Mouse (Mus musculus) hindbrain, embryonic 11.5 days (tissue): ENCODE results near the gene Insc. TPM values are rescaled to one million over a fixed set of nuclear protein-coding genes. Genes with fewer than 3 reads are reported as not detected.

Source experiments
- ATAC-seq: fragments of 200-750 bp; cut with Nextera tagmentation; 2 replicates; pipeline ENCODE4 v1.8.0; 2017; ENCODE audit warnings: mild to moderate bottlenecking, moderate TSS enrichment, moderate library complexity; ENCODE audit not compliant: low FRiP score
- DNase-seq: peaks from one replicate; pipeline ENCODE4 v3.0.0-alpha.2; 2015; ENCODE audit warnings: low spot score
- H3K27ac ChIP-seq: fragments of 300-500 bp; sonication (generic); 2 replicates; pipeline ENCODE4 v1.5.1; 2014; ENCODE audit warnings: mild to moderate bottlenecking, low read depth, low read length
- H3K27me3 ChIP-seq: fragments of 300-500 bp; sonication (generic); 2 replicates; pipeline ENCODE4 v1.6.1; 2014; ENCODE audit warnings: mild to moderate bottlenecking, low read length, moderate library complexity, mixed read lengths; ENCODE audit not compliant: control insufficient read depth, insufficient read depth
- H3K36me3 ChIP-seq: fragments of 300-500 bp; sonication (generic); 2 replicates; pipeline ENCODE4 v1.6.1; 2014; ENCODE audit warnings: mild to moderate bottlenecking, low read length, moderate library complexity, mixed read lengths; ENCODE audit not compliant: control insufficient read depth, insufficient read depth
- H3K4me1 ChIP-seq: fragments of 300-500 bp; sonication (generic); replicated peaks from 2 replicates; pipeline ENCODE4 v1.6.1; 2014; ENCODE audit warnings: low read length, mixed read lengths; ENCODE audit not compliant: control insufficient read depth, insufficient read depth
- H3K4me2 ChIP-seq: fragments of 300-500 bp; sonication (generic); replicated peaks from 2 replicates; pipeline ENCODE4 v1.6.1; 2014; ENCODE audit warnings: mild to moderate bottlenecking, low read depth, low read length
- H3K4me3 ChIP-seq: fragments of 300-500 bp; sonication (generic); 2 replicates; pipeline ENCODE4 v1.5.1; 2014; ENCODE audit warnings: low read depth, low read length
- H3K9ac ChIP-seq: fragments of 300-500 bp; sonication (generic); 2 replicates; pipeline ENCODE4 v1.6.1; 2014; ENCODE audit warnings: low read depth, low read length
- H3K9me3 ChIP-seq: fragments of 300-500 bp; sonication (generic); 2 replicates; pipeline ENCODE4 v1.6.1; 2016; ENCODE audit warnings: low read length; ENCODE audit not compliant: control insufficient read depth
- WGBS: fragments of 180-500 bp; shearing (Covaris S2); extraction: QIAGEN DNeasy Blood & Tissue Kit; methylation state at CpG from one replicate; pipeline ENCODE4 v1.1.7; 2014; 5-methylcytosine and 5-hydroxymethylcytosine counted together
- polyA plus RNA-seq: library from polyadenylated mRNA; unstranded; fragments of >200 nt; fragmentation: Nextera tagmentation; extraction: Ambion mirVana; gene quantifications from 2 replicates; pipeline ENCODE4 v1.2.1, GENCODE M21; 2014

Gene Insc
- polyA plus RNA-seq, 1 experiment from 2014 or later = 7.5 TPM

DNA sequence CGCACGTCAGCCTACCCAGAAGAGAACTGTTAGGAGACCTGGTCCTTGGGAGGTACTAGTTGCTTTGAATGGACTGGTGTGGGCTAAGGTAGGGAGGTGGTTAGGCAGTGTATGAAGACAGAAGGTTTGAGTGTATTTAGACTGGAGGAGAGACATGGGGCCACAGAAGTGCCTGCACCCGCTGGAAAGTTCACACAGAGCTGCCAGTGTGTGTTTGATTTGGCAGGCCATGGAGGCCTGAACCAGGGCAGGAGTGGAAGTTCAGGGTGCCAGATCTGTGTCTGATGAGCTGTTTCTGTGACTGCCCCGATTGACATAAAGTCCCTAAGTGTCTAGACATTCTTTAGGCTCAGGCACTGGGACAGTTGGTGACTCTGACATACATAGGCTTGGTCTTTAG is 25.5 kb downstream of the Insc start:
- WGBS = 79% methylated on average over 4 of the region's 4 CpGs
- ATAC-seq = no peak
- no peaks in the 10 kb centered on the region for H3K36me3 ChIP-seq

DNA sequence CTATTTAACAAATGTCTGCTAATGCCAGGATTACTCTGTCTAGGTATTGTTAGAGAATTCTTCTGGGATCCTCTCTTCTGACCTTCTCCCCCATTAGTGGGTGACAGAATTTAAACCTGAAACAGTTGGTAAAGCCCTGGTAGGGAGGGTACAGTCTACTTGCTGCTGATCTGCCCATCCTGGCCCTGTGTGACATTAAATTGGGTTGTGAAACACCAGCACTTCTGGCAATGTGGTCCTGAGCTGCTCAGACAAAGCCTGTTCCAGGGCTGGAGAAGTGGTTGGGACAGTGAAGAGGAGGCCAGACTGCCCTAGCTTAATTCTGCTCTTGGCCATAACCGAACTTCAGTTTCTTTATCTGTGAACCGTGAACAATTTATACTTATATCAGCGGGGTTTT is 27.1 kb downstream of the Insc start:
- no peak overlapping the region for H3K4me2 ChIP-seq
- H3K9me3 ChIP-seq = no peaks in the 10 kb centered on the region
- H3K27me3 ChIP-seq = no peaks in the 10 kb centered on the region
- no peak overlapping the region for H3K4me3 ChIP-seq
- 89% methylated on average over 3 of the region's 3 CpGs for WGBS
- no peaks in the 10 kb centered on the region for H3K36me3 ChIP-seq
- DNase-seq (no peak), ATAC-seq (no peak)
- H3K27ac ChIP-seq = no peak overlapping the region
- H3K4me1 ChIP-seq = no peaks in the 10 kb centered on the region
- no peak overlapping the region for H3K9ac ChIP-seq

More for the DNA sequence above, 25.5 kb downstream of the Insc start:
- Histone ChIP-seq H3K4me1 (no peaks in the 10 kb centered on the region), H3K4me2 (no peak overlapping the region), H3K27ac (no peak overlapping the region), H3K9me3 (no peaks in the 10 kb centered on the region), H3K27me3 (no peaks in the 10 kb centered on the region), H3K4me3 (no peak overlapping the region), H3K9ac (no peak overlapping the region)
- DNase-seq = no peak

DNA sequence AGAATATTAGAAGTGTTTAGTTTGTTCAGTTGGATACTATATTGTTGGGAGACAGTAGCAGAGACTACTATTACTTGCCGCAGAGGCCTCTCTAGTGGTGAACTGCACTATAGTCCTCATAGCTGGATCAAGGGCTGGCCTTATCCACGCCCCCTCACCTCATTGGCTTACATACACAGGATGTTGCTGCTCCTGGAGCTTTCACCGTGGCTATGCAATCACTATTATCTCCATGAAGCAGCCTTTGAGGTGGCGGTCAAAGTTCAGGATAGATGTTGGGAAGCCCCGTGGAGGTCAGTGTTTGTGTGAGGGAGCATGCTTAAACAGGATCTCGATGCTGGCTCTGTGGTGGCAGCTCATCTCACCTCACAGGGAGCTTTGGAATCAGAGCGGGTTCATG is 28.3 kb downstream of the Insc start:
- Histone ChIP-seq H3K4me2 (no peak overlapping the region), H3K27ac (no peak overlapping the region), H3K4me1 (no peaks in the 10 kb centered on the region), H3K36me3 (no peaks in the 10 kb centered on the region), H3K4me3 (no peak overlapping the region), H3K9me3 (no peaks in the 10 kb centered on the region), H3K27me3 (no peaks in the 10 kb centered on the region), H3K9ac (no peak overlapping the region)
- no peak for DNase-seq
- no peak for ATAC-seq
- 77% methylated on average over 7 of the region's 7 CpGs for WGBS

DNA sequence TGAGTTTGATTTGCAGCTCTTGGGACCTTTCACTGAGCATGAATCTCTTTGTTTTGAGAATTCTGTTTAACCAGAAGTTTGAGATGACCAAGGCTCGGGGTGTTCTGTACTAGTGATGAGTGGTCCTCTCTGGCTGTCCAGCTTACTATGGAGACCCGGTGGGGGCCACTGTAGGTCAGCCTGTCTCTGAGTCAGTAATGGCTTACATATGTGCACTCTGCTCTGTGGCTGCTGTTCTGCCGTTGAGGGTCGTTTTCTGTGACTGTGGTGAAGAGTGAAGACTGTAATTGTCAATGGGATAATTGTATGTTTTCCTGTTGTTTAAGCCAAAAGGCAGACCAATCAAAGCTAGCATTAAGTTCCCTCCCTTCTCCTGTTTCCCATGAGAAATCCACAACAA is 30.3 kb downstream of the Insc start:
- H3K9me3 ChIP-seq = no peaks in the 10 kb centered on the region
- 62% methylated on average over 4 of the region's 4 CpGs for WGBS

DNA sequence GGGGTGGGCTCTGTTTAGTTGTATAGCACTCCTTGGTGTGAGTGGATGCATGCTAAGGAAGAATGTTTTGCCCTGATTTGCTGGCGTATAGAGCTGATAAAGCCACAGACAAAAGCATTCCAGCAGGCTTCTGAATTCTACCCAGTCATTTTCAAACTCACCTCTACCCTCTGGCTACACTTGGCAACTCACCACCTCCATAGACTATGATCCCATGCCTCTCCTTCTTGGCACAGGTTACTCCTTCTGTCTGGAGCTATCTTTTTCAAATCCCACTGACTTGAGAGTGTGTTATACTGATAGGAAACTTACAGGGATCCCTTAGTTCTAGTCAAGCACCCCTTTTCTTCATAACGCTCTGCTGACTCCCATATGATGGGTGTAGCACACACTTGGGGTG is 32.4 kb downstream of the Insc start:
- DNase-seq = no peak
- 94% methylated on average over 2 of the region's 2 CpGs for WGBS
- H3K4me1 ChIP-seq = no peaks in the 10 kb centered on the region

More for the DNA sequence above, 30.3 kb downstream of the Insc start:
- ATAC-seq = no peak
- H3K36me3 ChIP-seq = no peaks in the 10 kb centered on the region
- no peaks in the 10 kb centered on the region for H3K27me3 ChIP-seq
- no peak overlapping the region for H3K4me3 ChIP-seq
- no peak overlapping the region for H3K27ac ChIP-seq
- no peak overlapping the region for H3K4me2 ChIP-seq
- no peak for DNase-seq
- H3K9ac ChIP-seq = no peak overlapping the region
- H3K4me1 ChIP-seq = no peaks in the 10 kb centered on the region

DNA sequence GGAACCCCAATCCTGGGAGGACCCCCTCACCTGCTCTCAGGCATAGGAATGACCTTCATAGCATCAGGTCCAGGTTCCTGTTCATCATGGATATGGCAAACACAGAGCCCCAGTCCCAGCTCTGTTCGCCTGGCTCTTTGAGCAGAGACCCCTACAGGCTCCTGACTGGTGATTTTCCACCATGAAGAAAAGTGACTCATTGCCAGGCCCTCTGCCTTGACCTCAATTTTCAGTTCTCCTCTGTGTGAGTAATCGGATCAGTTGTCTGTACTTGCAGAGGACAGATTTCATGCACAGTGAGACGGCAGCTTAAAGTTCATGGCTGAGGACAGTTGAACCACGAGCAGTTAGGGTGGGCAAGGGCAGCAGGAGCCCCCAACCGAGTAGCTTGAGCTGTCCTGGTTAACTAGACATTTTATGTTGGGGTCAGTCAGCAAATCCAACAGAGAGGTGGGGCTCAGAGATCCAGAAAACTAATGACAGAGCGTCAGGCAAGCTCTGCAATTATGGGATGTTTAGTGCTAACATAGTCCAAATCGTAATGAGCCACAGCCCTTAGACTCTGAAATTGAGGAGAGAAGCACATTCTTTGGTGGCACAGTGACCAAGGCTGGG is 34.8 kb downstream of the Insc start:
- Histone ChIP-seq H3K4me3 (no peak overlapping the region), H3K4me2 (no peak overlapping the region), H3K27me3 (no peaks in the 10 kb centered on the region), H3K4me1 (no peaks in the 10 kb centered on the region), H3K9me3 (no peaks in the 10 kb centered on the region), H3K36me3 (no peaks in the 10 kb centered on the region), H3K9ac (no peak overlapping the region), H3K27ac (no peak overlapping the region)
- DNase-seq (no peak), ATAC-seq (no peak)
- 81% methylated on average over 7 of the region's 7 CpGs for WGBS

More for the DNA sequence above, 32.4 kb downstream of the Insc start:
- H3K27me3 ChIP-seq = no peaks in the 10 kb centered on the region
- no peak overlapping the region for H3K27ac ChIP-seq
- no peak overlapping the region for H3K9ac ChIP-seq
- H3K4me3 ChIP-seq = no peak overlapping the region
- H3K36me3 ChIP-seq = no peaks in the 10 kb centered on the region
- H3K9me3 ChIP-seq = no peaks in the 10 kb centered on the region
- ATAC-seq = no peak
- H3K4me2 ChIP-seq = no peak overlapping the region

DNA sequence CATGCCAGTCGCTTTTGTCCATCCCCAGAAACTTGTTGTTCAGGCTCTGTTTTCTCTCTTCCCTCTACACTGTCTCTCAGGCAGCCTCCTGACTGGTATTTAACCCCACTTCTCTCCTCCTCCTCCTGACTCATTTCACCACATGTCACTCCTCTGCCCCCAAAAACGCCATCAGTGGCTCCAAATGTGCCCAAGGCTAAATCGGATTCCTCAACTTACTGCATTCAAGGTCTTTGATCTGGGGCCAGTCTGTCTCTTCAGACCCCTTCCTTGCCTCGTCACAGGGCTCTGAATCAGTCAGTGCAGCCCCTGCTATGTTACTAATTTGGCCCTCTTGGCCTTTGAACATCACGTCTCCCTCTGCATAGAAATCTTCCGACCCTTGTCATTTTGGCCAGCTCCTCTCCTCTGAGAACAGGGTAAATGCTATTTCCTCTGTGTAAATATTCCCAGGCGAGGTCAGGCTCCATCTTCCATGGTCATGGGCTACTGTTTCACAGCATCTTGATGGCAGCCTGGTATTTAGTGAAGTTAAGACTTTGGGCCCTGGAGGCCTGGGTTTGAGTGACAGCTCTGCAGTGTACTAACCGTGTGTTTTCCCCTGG is 35.7 kb downstream of the Insc start:
- no peaks in the 10 kb centered on the region for H3K4me1 ChIP-seq
- H3K4me3 ChIP-seq = no peak overlapping the region
- 61% methylated on average over 8 of the region's 8 CpGs for WGBS
- ATAC-seq (no peak), DNase-seq (no peak)
- no peak overlapping the region for H3K9ac ChIP-seq
- H3K9me3 ChIP-seq = no peaks in the 10 kb centered on the region
- no peak overlapping the region for H3K4me2 ChIP-seq
- no peaks in the 10 kb centered on the region for H3K36me3 ChIP-seq
- no peak overlapping the region for H3K27ac ChIP-seq
- H3K27me3 ChIP-seq = no peaks in the 10 kb centered on the region

DNA sequence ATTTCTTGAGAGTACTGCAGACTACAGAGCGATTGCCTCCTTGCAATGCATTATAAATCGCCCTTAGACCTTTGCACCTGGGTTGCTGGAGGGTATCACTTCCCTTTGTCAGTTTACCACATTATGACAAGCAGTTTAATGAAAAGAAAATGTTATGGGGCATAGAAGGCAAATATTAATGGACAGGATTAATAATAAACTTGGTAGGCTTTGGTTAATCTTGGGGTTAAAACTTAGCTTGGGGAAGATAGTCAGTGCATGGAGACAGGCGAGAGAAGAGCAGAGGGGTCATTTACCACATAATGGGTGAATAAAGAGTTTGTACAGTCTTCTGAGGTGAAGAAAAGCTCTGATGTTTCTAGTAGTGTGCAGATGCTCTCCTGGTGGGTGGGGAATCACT is 39.8 kb downstream of the Insc start:
- Histone ChIP-seq H3K27ac (no peak overlapping the region), H3K27me3 (no peaks in the 10 kb centered on the region), H3K9ac (no peak overlapping the region), H3K36me3 (no peaks in the 10 kb centered on the region), H3K4me2 (no peak overlapping the region), H3K4me1 (no peaks in the 10 kb centered on the region), H3K9me3 (no peaks in the 10 kb centered on the region), H3K4me3 (no peak overlapping the region)
- 81% methylated on average over 3 of the region's 3 CpGs for WGBS
- ATAC-seq (no peak), DNase-seq (no peak)

DNA sequence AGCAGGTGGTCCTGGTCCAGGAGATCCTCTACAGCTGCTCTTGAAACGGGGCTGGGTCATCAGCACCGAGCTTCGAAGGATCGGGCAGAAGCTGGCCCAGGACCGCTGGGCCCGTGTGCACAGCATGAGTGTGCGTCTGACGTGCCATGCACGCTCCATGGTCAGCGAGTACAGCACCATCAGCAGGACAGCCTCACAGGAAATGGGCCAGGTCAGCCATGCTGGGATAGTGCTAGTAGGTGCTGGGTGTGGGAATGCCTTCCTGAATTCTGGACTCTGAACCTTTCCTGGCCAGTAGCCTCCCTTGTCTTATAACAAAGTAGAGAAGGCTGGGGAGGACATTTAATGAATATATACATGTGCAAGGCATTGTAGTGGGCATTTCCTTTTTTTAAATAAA is 47.6 kb downstream of the Insc start:
- H3K9me3 ChIP-seq = no peaks in the 10 kb centered on the region
- no peak overlapping the region for H3K4me2 ChIP-seq
- WGBS = 93% methylated on average over 10 of the region's 10 CpGs
- H3K27ac ChIP-seq = no peak overlapping the region
- H3K27me3 ChIP-seq = no peaks in the 10 kb centered on the region
- DNase-seq (no peak), ATAC-seq (no peak)
- H3K4me1 ChIP-seq = no peaks in the 10 kb centered on the region
- no peak overlapping the region for H3K4me3 ChIP-seq
- no peaks in the 10 kb centered on the region for H3K36me3 ChIP-seq
- H3K9ac ChIP-seq = no peak overlapping the region
